Mouse (Mus musculus): ENCODE data around the gene Megf6. TPM values are rescaled to one million over a fixed set of nuclear protein-coding genes. Genes with fewer than 3 reads are reported as not detected.

Gene Megf6
- polyA plus RNA-seq, 1 experiment from 2014 or later, result 30.3 TPM

DNA sequence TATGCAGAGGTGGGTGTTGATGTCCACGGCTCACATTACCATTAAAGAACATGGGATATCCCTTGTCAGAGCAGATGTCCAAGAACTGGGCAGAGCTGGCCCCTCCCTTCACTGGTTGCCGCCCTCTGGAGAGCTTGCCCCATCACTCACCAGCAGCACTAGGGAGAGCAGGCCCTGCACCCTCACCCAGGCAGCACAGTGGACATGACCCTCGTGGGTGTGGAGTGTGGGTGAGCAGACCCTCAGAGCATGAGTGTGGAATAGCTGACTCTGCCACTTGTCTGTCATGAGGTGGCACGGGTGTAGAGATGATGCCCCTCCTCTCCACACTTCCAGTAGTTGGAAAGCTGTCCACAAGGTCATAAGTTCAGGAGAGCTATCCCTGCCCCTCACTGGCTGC, 35.7 kb upstream of the Megf6 start:
- DNase-seq (ENCODE audit: low spot score), result no peak
- 0 out of 2 replicates have a peak, but pooled peaks have one; percentile 31 for ATAC-seq (ENCODE audit: insufficient number of reproducible peaks, low FRiP score, low TSS enrichment, low read depth)
- Histone ChIP-seq H3K4me3 (ENCODE audit: low read depth, low read length) (no peak overlapping the region), H3K4me2 (ENCODE audit: low read depth, severe bottlenecking) (no peak overlapping the region), H3K9ac (ENCODE audit: low read length) (no peak overlapping the region), H3K4me1 (ENCODE audit: control insufficient read depth, insufficient read depth, low read length) (peaks cover 2% of the 10 kb centered on the region; the same call in 1 of the 2 replicates), H3K27ac (replicated peaks; ENCODE audit: low read depth, low read length) (no peak overlapping the region), H3K27me3 (ENCODE audit: control insufficient read depth, insufficient read depth, low read length) (peaks cover 41% of the 10 kb centered on the region), H3K9me3 (ENCODE audit: control insufficient read depth, low read length) (no peaks in the 10 kb centered on the region), H3K36me3 (ENCODE audit: control insufficient read depth, insufficient read depth, low read length) (no peaks in the 10 kb centered on the region)
- 58% methylated on average over 4 of the region's 4 CpGs for WGBS

- WGBS, result 62% methylated on average over 5 of the region's 5 CpGs
- Histone ChIP-seq H3K4me3 (ENCODE audit: low read depth, low read length) (no peak overlapping the region), H3K4me2 (ENCODE audit: low read depth, severe bottlenecking) (no peak overlapping the region), H3K27me3 (ENCODE audit: control insufficient read depth, insufficient read depth, low read length) (peaks cover 59% of the 10 kb centered on the region), H3K27ac (replicated peaks; ENCODE audit: low read depth, low read length) (no peak overlapping the region), H3K36me3 (ENCODE audit: control insufficient read depth, insufficient read depth, low read length) (no peaks in the 10 kb centered on the region), H3K4me1 (ENCODE audit: control insufficient read depth, insufficient read depth, low read length) (peaks cover 7% of the 10 kb centered on the region; the same call in 1 of the 2 replicates), H3K9ac (ENCODE audit: low read length) (no peak overlapping the region), H3K9me3 (ENCODE audit: control insufficient read depth, low read length) (no peaks in the 10 kb centered on the region)
- ATAC-seq (ENCODE audit: insufficient number of reproducible peaks, low FRiP score, low TSS enrichment, low read depth) (no peak), DNase-seq (ENCODE audit: low spot score) (no peak)
These were observed 33.4 kb upstream of the Megf6 start for GRCm38 (mm10) chr4:154137139-154137538.

- Histone ChIP-seq H3K27me3 (ENCODE audit: control insufficient read depth, insufficient read depth, low read length) (peaks cover 57% of the 10 kb centered on the region), H3K27ac (replicated peaks; ENCODE audit: low read depth, low read length) (no peak overlapping the region), H3K36me3 (ENCODE audit: control insufficient read depth, insufficient read depth, low read length) (no peaks in the 10 kb centered on the region), H3K4me2 (ENCODE audit: low read depth, severe bottlenecking) (peak overlapping the region; percentile 78), H3K9ac (ENCODE audit: low read length) (peak overlapping the region; percentile 47), H3K4me1 (ENCODE audit: control insufficient read depth, insufficient read depth, low read length) (peaks cover 13% of the 10 kb centered on the region; the same call in 1 of the 2 replicates), H3K9me3 (ENCODE audit: control insufficient read depth, low read length) (no peaks in the 10 kb centered on the region), H3K4me3 (ENCODE audit: low read depth, low read length) (peak overlapping the region; percentile 38)
- DNase-seq (ENCODE audit: low spot score) (peak; percentile 59), ATAC-seq (ENCODE audit: insufficient number of reproducible peaks, low FRiP score, low TSS enrichment, low read depth) (no peak)
- WGBS, result under 1% methylated on average over 47 of the region's 59 CpGs
These were observed 30.8 kb upstream of the Megf6 start for GRCm38 (mm10) chr4:154139671-154140181.

DNA sequence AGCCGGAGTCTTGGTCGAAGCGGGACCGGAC, 30.5 kb upstream of the Megf6 start, which contains the start of gene Trp73:
Gene Trp73 (minus strand): TSS at position 27 of the 31 bp plus-strand sequence.
- WGBS, result 0% methylated on average over 4 of the region's 4 CpGs
- H3K27me3 ChIP-seq (ENCODE audit: control insufficient read depth, insufficient read depth, low read length), result peaks cover 57% of the 10 kb centered on the region
- no peaks in the 10 kb centered on the region for H3K9me3 ChIP-seq (ENCODE audit: control insufficient read depth, low read length)
- no peaks in the 10 kb centered on the region for H3K36me3 ChIP-seq (ENCODE audit: control insufficient read depth, insufficient read depth, low read length)
- H3K4me2 ChIP-seq (ENCODE audit: low read depth, severe bottlenecking), result peak within 1 kb of the TSS; percentile 78
- no peak for ATAC-seq (ENCODE audit: insufficient number of reproducible peaks, low FRiP score, low TSS enrichment, low read depth)
- no peak within 1 kb of the TSS for H3K27ac ChIP-seq (replicated peaks; ENCODE audit: low read depth, low read length)
- H3K9ac ChIP-seq (ENCODE audit: low read length), result peak within 1 kb of the TSS; percentile 47
- peaks cover 13% of the 10 kb centered on the region; the same call in 1 of the 2 replicates for H3K4me1 ChIP-seq (ENCODE audit: control insufficient read depth, insufficient read depth, low read length)
- DNase-seq (ENCODE audit: low spot score), result no peak
- H3K4me3 ChIP-seq (ENCODE audit: low read depth, low read length), result peak within 1 kb of the TSS; percentile 38

GRCm38 (mm10) chr4:154140213-154141008, 30.1 kb upstream of the Megf6 start:
- H3K4me1 ChIP-seq (ENCODE audit: control insufficient read depth, insufficient read depth, low read length), result peaks cover 13% of the 10 kb centered on the region; the same call in 1 of the 2 replicates
- 2% methylated on average over 37 of the region's 46 CpGs for WGBS
- peak overlapping the region; percentile 78 for H3K4me2 ChIP-seq (ENCODE audit: low read depth, severe bottlenecking)
- ATAC-seq (ENCODE audit: insufficient number of reproducible peaks, low FRiP score, low TSS enrichment, low read depth) (no peak), DNase-seq (ENCODE audit: low spot score) (peak; percentile 62)
- no peak overlapping the region for H3K27ac ChIP-seq (replicated peaks; ENCODE audit: low read depth, low read length)
- peak overlapping the region; percentile 38 for H3K4me3 ChIP-seq (ENCODE audit: low read depth, low read length)
- no peaks in the 10 kb centered on the region for H3K9me3 ChIP-seq (ENCODE audit: control insufficient read depth, low read length)
- peak overlapping the region; percentile 47 for H3K9ac ChIP-seq (ENCODE audit: low read length)
- H3K27me3 ChIP-seq (ENCODE audit: control insufficient read depth, insufficient read depth, low read length), result peaks cover 57% of the 10 kb centered on the region
- H3K36me3 ChIP-seq (ENCODE audit: control insufficient read depth, insufficient read depth, low read length), result no peaks in the 10 kb centered on the region

DNA sequence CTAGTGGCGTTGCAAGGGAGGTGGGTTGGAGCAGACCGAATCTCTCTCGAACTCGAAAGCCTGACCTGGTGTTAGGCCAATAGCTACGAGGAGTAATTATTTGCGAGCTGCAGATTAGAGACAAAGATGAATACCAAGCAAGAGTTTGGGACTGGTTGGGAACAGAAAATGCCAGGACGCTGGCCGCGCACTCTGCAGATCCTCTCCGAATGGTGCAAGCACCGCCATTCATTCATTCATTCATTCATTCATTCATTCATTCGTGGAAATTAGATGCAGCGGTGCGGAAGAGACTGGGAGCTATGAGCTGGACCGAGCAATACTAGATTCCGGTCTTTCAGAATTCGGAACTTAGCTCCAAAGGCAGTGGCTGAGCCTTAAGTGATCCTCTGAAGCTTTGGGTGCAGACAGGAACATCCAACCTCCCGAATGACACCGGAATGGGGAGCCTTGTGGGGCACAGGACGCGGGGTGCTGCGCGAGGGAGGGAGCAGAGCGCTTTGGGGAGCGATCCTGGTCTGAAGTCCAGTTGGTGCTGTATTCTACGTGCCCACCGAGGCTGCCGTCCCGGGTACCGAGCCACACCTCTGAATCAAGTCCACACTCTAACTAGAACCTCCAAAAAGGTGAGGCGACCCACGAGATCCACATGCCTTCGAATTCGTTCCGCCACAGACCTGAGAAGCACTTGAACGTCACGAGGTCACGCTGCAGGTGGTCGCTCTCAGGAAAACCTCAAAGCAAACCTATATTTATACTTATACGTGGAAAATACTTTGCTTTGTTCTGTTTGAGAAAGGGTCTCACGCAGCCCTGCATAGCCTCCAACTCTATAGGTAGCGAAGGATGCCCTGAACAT, 29.3 kb upstream of the Megf6 start:
- WGBS, result 1% methylated on average over 42 of the region's 42 CpGs
- peak overlapping the region; percentile 4; the same call in 1 of the 2 replicates for H3K4me2 ChIP-seq (ENCODE audit: low read depth, severe bottlenecking)
- no peaks in the 10 kb centered on the region for H3K9me3 ChIP-seq (ENCODE audit: control insufficient read depth, low read length)
- peaks cover 13% of the 10 kb centered on the region; the same call in 1 of the 2 replicates for H3K4me1 ChIP-seq (ENCODE audit: control insufficient read depth, insufficient read depth, low read length)
- peak; percentile 32 for DNase-seq (ENCODE audit: low spot score)
- no peak overlapping the region for H3K27ac ChIP-seq (replicated peaks; ENCODE audit: low read depth, low read length)
- H3K4me3 ChIP-seq (ENCODE audit: low read depth, low read length), result peak overlapping the region; percentile 10; the same call in 1 of the 2 replicates
- no peak overlapping the region for H3K9ac ChIP-seq (ENCODE audit: low read length)
- H3K27me3 ChIP-seq (ENCODE audit: control insufficient read depth, insufficient read depth, low read length), result peaks cover 52% of the 10 kb centered on the region
- no peaks in the 10 kb centered on the region; the same call in 1 of the 2 replicates for H3K36me3 ChIP-seq (ENCODE audit: control insufficient read depth, insufficient read depth, low read length)
- no peak for ATAC-seq (ENCODE audit: insufficient number of reproducible peaks, low FRiP score, low TSS enrichment, low read depth)

DNA sequence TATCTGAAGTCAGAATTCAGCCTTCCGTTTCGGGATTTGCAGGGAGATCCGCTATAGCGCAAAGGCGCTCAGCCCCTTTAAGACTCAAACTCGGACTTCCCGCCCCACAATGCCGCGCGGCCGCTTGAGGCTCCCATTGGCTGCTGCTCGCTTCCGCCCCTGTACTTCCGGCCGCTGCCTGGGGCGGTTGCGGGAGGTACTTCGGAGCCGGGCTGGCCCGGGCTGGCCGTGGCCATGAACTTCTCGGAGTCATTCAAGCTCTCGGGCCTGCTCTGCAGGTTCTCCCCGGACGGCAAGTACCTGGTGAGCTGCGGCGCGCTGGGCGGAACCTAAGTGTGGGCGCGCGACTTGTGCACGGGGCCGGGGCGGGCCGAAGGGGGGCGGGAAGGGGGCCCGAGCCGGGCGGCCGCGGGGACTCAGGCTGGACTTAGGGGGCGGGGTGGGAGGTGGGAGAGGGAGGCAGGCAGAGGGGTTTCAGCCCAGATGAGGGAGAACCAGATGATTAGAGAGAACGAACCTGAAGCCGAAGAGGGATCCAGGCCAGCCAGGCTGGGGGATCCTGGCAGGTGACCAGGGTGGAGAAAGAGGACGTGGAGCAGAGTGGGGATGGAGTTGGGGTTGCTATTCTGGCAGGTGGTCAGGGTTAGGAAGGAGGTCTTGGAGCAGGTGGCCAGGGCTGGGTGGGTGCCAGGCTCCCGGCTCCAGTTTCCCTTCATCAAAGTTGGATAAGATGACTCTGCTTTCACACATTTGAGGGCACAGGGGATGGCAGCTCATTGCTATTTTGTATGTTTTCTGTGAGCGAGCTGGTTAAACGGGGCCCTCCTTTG, 28.1 kb upstream of the Megf6 start, which contains the start of gene Wrap73:
Gene Wrap73 (plus strand): TSS at position 162 of the 830 bp plus-strand sequence.
- Histone ChIP-seq H3K27me3 (ENCODE audit: control insufficient read depth, insufficient read depth, low read length) (peaks cover 42% of the 10 kb centered on the region), H3K4me1 (ENCODE audit: control insufficient read depth, insufficient read depth, low read length) (peaks cover 13% of the 10 kb centered on the region; the same call in 1 of the 2 replicates), H3K4me2 (ENCODE audit: low read depth, severe bottlenecking) (peak within 1 kb of the TSS; percentile 88), H3K27ac (replicated peaks; ENCODE audit: low read depth, low read length) (peak within 1 kb of the TSS; percentile 59; the same call in 1 of the 2 replicates), H3K9me3 (ENCODE audit: control insufficient read depth, low read length) (no peaks in the 10 kb centered on the region), H3K9ac (ENCODE audit: low read length) (peak within 1 kb of the TSS; percentile 91), H3K36me3 (ENCODE audit: control insufficient read depth, insufficient read depth, low read length) (peaks cover 1% of the 10 kb centered on the region; the same call in 1 of the 2 replicates), H3K4me3 (ENCODE audit: low read depth, low read length) (peak within 1 kb of the TSS; percentile 92)
- 3% methylated on average over 49 of the region's 49 CpGs for WGBS
- DNase-seq (ENCODE audit: low spot score) (peak; percentile 93), ATAC-seq (ENCODE audit: insufficient number of reproducible peaks, low FRiP score, low TSS enrichment, low read depth) (peak; percentile 94)
